Mouse (Mus musculus): Measurements from ENCODE around the gene Gm28035.

- TF ChIP-seq CTCF (IDR thresholded peaks at IDR 0.05; ENCODE audit: control insufficient read depth, insufficient read depth, insufficient replicate concordance, low read depth, low read length), result no peak
- TF ChIP-seq POLR2A (IDR thresholded peaks at IDR 0.05; ENCODE audit: control insufficient read depth, low read depth, low read length), result no peak
Observed at GRCm38 (mm10) chr2:30285416-30286181, 45.2 kb downstream of the Gm28035 start.
